Mouse (Mus musculus) fibroblast of lung, adult 2 months (primary cell): Measurements from ENCODE around the gene Tmpo.

ENCODE experiments used
- DNase-seq: peaks from one replicate; pipeline ENCODE4 v3.0.0-alpha.2; 2011; ENCODE audit warnings: low read depth

The Tmpo gene

DNA sequence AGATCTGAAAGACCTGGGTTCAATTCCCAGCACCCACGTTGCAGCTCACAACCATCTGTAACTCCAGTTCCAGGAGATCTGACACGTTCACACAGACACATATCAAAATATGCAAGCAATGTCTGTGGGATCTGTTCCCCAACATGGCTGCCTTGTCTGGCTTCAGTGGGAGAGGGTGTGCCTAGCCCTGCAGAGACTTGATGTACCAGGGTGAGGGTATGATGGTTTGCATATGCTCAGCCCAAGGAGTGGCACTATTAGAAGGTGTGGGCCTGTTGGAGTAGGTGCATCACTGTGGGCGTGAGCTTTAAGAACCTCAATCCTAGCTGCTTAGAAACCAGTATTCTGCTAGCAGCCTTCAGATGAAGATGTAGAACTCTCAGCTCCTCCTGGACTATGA lies 75.1 kb downstream of the Tmpo start:
- DNase-seq, result no peak

DNA sequence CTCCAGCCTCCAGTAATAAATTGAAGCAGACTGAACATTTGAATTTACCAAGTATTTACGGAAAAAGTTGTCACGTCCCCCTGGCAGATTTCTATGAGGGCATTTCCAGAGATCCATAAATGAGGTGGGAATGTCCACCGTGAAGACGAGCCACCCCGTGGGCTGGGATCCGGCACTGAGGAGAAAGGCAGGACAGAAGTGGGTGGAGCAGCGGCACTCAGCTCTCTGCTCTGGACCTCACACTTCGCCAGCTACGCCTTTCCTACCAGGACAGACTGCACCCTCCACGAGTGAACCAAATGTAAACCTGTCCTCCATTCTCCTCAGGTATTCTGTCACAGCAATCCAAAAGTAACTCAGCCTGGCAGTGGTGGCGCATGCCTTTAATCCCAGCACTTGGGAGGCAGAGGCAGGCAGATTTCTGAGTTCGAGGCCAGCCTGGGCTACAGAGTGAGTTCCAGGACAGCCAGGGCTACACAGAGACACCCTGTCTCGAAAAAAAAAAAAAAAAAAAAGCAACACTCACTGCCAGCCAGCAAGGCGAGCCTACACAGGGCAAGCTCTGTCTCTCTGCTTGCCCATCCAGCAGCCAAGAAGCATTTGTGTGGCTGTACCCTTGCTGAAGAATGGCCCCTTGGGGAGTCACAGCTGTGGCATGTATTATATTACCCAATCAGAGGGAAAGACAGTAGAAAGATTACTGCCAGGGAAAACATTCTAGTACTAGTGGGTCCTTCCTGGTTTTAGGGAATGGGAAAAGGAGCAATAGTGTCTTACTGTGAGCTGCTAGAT lies 78.1 kb downstream of the Tmpo start:
- DNase-seq, result no peak

DNA sequence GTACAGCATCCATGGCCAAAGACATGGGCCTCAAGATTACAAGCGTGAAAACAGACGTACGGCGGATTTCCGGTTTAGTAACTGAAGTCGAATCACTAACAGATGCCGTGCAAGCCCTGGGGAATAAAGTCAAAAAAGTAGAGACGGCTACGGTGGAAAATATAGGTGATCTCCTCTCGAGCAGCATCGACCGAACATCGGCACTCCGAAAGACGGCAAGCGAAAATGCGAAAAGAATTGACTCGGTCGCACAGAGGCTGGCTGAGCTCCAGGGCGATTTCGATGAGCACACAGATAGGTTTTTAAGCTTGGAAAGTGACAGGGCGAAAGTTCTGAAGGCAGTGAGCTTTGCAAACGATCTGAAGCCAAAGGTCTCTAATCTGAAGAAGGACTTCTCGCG lies 79.2 kb downstream of the Tmpo start:
- DNase-seq, result no peak

DNA sequence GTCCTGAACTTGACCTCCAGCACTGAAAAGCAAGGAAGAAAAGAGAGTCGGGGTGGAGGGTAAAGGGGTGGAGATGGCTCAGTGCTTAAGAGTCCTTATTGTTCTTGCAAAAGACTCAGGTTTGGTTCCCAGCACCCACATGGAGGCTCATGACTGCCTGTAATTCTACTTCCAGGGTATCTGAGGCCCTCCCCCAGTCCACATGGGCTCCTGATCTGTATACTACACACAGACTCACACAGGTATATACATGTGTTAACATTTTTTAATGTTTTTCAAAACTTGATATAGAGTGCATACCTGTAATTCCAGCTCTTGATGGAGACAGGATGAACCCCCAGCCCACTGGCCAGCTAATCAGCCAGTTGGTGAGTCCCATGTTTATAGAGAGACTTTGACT lies 81.0 kb downstream of the Tmpo start:
- no peak for DNase-seq

DNA sequence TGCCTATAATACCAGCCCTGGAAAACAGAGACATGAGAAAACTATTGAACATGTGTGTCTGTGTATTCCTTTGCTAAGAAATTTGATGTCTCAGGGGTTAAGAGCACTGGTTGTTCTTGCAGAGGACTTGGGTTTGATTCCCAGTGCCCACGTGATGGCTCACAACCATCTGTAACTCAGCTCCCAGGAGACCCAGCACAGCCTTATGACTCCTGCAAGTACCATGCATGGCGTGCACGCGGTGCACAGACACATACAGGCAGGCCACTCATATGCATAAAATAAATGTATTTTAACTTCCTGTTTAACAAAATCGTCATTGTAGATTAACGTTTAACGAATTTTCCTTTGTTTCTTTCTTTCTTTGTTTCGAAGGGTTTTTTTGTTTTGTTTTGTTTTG lies 83.1 kb downstream of the Tmpo start:
- no peak for DNase-seq
